Mouse (Mus musculus): ENCODE measurements around the gene Evi5. TPM values are rescaled to one million over a fixed set of nuclear protein-coding genes. Genes with fewer than 3 reads are reported as not detected.

Gene Evi5
- polyA plus RNA-seq, 1 experiment from 2014 or later: 78.1 TPM

DNA sequence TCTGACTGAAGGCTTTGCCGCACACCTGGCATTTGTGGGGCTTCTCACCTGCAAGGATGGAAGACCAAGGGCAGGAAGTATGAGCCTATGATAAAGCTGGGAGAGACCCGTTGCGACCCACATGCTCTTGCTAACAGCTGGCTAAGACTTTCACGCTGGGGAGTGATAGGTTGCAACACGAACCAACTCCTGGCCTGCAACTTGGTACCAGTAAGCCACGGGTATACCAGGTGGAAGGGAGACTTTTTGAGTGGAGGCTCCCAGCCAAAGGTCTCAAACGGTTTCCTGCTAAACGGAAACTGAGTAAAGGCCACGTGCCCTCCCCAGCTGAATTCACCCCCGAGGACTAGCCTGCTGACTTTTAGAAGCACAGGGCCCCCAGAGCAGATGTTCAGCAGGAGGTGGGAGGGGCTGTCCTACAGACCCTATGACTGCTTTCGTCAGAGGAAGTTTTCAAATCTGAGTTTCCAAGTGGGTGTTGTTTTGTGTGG is 157.0 kb downstream of the Evi5 start:
- no peaks in the 10 kb centered on the region for H3K36me3 ChIP-seq
- H3K27me3 ChIP-seq: peaks cover 97% of the 10 kb centered on the region
- 9% methylated on average over 11 of the region's 11 CpGs for WGBS

DNA sequence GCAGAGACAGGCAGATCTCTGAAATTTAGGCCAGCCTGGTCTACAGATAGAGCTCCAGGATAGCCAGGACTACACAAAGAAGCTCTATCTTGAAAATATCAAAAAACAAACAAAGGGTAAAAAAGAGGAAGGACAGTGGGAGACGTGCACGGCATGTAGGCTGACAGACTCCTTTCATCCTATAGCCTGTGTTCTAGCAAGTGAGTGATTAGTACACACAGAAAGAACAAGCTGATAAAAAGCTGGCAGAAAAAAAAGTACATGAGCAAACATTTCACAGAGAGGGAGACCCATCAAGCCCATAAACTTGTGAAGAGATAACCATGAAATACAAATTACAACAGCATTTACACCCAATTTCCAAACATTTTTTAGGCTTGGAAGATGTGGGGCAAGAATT is 163.2 kb downstream of the Evi5 start:
- no peak for ATAC-seq (replicated peaks; ENCODE audit: low FRiP score)
- Histone ChIP-seq H3K27me3 (peaks cover 78% of the 10 kb centered on the region), H3K27ac (no peak overlapping the region), H3K4me1 (no peaks in the 10 kb centered on the region), H3K9me3 (replicated peaks) (no peaks in the 10 kb centered on the region), H3K9ac (no peak overlapping the region), H3K4me3 (replicated peaks) (no peak overlapping the region), H3K4me2 (no peak overlapping the region), H3K36me3 (no peaks in the 10 kb centered on the region)
- 65% methylated on average over 2 of the region's 2 CpGs for WGBS

More for the DNA sequence above, 157.0 kb downstream of the Evi5 start:
- Histone ChIP-seq H3K4me2 (no peak overlapping the region), H3K27ac (no peak overlapping the region), H3K4me1 (peaks cover 17% of the 10 kb centered on the region), H3K9ac (no peak overlapping the region), H3K4me3 (replicated peaks) (no peak overlapping the region), H3K9me3 (replicated peaks) (no peaks in the 10 kb centered on the region)
- no peak for ATAC-seq (replicated peaks; ENCODE audit: low FRiP score)

- Histone ChIP-seq H3K4me3 (replicated peaks) (no peak overlapping the region), H3K4me1 (no peaks in the 10 kb centered on the region), H3K9ac (no peak overlapping the region), H3K27me3 (peaks cover 46% of the 10 kb centered on the region), H3K27ac (no peak overlapping the region), H3K9me3 (replicated peaks) (no peaks in the 10 kb centered on the region), H3K36me3 (no peaks in the 10 kb centered on the region), H3K4me2 (no peak overlapping the region)
- WGBS: 88% methylated on average over 8 of the region's 8 CpGs
- ATAC-seq (replicated peaks; ENCODE audit: low FRiP score): no peak
Measured at GRCm38 (mm10) chr5:107708124-107708797, 166.6 kb downstream of the Evi5 start.

DNA sequence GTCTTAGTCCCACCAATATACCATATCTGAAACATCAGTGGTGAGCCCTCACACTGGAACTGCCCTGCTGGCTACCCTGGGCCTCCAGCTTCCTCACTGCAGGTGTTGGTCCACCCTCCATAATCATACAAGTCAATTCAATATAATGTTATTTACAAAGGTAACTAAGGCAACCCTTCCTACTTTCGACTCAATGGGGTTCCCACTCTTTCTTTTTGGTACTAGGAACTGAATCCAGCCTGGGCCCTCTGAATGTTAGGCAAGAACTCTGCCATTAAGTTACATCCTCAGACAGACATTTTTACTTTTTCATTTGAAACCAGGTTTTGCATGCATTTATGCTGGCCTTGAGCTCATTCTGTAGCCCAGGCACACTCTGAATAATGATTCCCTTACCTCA is 168.6 kb downstream of the Evi5 start:
- no peaks in the 10 kb centered on the region for H3K4me1 ChIP-seq
- H3K4me2 ChIP-seq: no peak overlapping the region
- no peak overlapping the region for H3K27ac ChIP-seq
- H3K4me3 ChIP-seq (replicated peaks): no peak overlapping the region
- ATAC-seq (replicated peaks; ENCODE audit: low FRiP score): no peak
- no peaks in the 10 kb centered on the region for H3K36me3 ChIP-seq
- 89% methylated on average over 1 of the region's 1 CpGs for WGBS
- no peaks in the 10 kb centered on the region for H3K9me3 ChIP-seq (replicated peaks)
- no peak overlapping the region for H3K9ac ChIP-seq
- H3K27me3 ChIP-seq: peaks cover 32% of the 10 kb centered on the region

GRCm38 (mm10) chr5:107705756-107706155 is 169.2 kb downstream of the Evi5 start:
- Histone ChIP-seq H3K4me2 (no peak overlapping the region), H3K9ac (no peak overlapping the region), H3K4me1 (no peaks in the 10 kb centered on the region), H3K36me3 (no peaks in the 10 kb centered on the region), H3K9me3 (replicated peaks) (no peaks in the 10 kb centered on the region), H3K4me3 (replicated peaks) (no peak overlapping the region), H3K27me3 (peaks cover 29% of the 10 kb centered on the region), H3K27ac (no peak overlapping the region)
- ATAC-seq (replicated peaks; ENCODE audit: low FRiP score): no peak
- WGBS: 88% methylated on average over 4 of the region's 4 CpGs

DNA sequence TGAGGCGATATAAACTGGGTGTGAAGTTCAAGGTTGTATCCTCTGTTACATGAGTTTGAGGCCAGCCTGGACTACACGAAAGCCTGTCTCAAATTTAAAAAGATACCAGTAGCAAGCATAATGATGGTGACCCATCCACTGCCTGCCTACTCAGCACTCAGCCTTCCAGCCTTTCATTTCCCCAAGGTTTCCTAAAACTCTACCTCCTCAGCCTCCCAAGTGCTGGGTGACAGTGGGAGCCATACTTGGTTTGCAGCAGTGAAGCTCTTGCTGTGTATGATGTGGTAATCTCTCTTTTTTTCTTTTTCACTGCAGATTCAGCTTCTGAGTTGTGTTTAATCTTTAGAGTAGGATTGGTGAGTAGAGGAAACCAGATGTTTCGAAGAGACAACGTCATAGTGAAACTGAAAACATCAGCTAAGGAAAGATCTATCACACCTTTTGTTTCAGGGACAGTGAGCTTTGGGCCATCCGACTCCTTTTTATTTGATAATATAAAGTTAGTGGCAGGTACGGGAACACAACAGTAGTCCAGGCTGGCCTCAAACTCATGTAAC is 171.6 kb downstream of the Evi5 start:
- no peaks in the 10 kb centered on the region for H3K36me3 ChIP-seq
- no peak overlapping the region for H3K4me2 ChIP-seq
- H3K27ac ChIP-seq: no peak overlapping the region
- H3K9me3 ChIP-seq (replicated peaks): no peaks in the 10 kb centered on the region
- H3K4me3 ChIP-seq (replicated peaks): no peak overlapping the region
- 86% methylated on average over 6 of the region's 6 CpGs for WGBS
- no peak for ATAC-seq (replicated peaks; ENCODE audit: low FRiP score)
- no peak overlapping the region for H3K9ac ChIP-seq
- no peaks in the 10 kb centered on the region for H3K4me1 ChIP-seq
- peaks cover 10% of the 10 kb centered on the region for H3K27me3 ChIP-seq

DNA sequence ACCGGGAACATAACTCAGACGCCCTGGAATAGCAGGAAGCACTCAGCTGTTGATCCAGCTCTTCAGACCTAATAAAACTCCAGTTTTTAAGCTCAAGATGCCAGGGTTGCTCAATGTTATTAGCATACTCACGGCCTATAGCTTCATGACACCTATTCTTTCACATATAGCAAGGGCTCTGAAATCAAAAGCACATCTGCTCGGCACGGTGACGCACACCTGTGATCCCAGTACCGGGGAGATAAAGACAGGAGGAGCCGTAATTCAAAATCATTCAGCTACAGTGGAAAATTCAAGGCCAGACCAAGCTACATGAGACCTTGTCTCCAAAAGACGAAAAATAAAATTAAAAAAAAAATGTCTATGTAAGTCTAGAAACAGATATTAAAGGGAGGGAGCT is 173.2 kb downstream of the Evi5 start:
- no peak overlapping the region for H3K4me3 ChIP-seq (replicated peaks)
- H3K27ac ChIP-seq: no peak overlapping the region
- H3K9ac ChIP-seq: no peak overlapping the region
- no peaks in the 10 kb centered on the region for H3K9me3 ChIP-seq (replicated peaks)
- 83% methylated on average over 9 of the region's 9 CpGs for WGBS
- H3K36me3 ChIP-seq: no peaks in the 10 kb centered on the region
- no peak for ATAC-seq (replicated peaks; ENCODE audit: low FRiP score)
- no peaks in the 10 kb centered on the region for H3K27me3 ChIP-seq
- no peaks in the 10 kb centered on the region for H3K4me1 ChIP-seq
- H3K4me2 ChIP-seq: no peak overlapping the region

GRCm38 (mm10) chr5:107700873-107701272 is 174.0 kb downstream of the Evi5 start:
- H3K4me2 ChIP-seq: no peak overlapping the region
- no peaks in the 10 kb centered on the region for H3K27me3 ChIP-seq
- H3K36me3 ChIP-seq: no peaks in the 10 kb centered on the region
- no peak overlapping the region for H3K4me3 ChIP-seq (replicated peaks)
- no peaks in the 10 kb centered on the region for H3K9me3 ChIP-seq (replicated peaks)
- 84% methylated on average over 10 of the region's 10 CpGs for WGBS
- H3K9ac ChIP-seq: no peak overlapping the region
- H3K4me1 ChIP-seq: no peaks in the 10 kb centered on the region
- no peak for ATAC-seq (replicated peaks; ENCODE audit: low FRiP score)
- H3K27ac ChIP-seq: no peak overlapping the region

DNA sequence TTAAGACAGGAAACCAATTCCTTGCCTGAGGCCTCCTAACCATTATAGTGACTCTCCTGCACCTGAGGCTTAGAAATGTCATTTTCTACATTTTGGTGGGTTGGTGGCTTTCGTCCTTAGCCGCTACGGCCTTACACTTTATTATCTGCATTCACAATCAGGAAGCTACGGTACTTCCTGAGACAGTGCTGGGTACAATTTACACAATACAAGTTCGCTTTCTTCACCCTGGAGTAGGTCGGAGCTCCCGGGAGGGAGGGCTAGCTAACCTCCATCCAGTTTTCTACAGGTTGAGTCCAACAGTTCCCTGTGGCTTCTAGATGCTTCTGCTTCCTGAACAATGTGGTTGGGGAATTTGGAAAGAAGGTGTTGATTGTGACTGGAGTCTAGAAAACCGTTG is 176.0 kb downstream of the Evi5 start:
- Histone ChIP-seq H3K36me3 (no peaks in the 10 kb centered on the region), H3K4me3 (replicated peaks) (no peak overlapping the region), H3K27me3 (no peaks in the 10 kb centered on the region), H3K9me3 (replicated peaks) (no peaks in the 10 kb centered on the region), H3K4me1 (no peaks in the 10 kb centered on the region), H3K4me2 (no peak overlapping the region), H3K9ac (no peak overlapping the region), H3K27ac (no peak overlapping the region)
- ATAC-seq (replicated peaks; ENCODE audit: low FRiP score): no peak
- WGBS: 79% methylated on average over 8 of the region's 8 CpGs

- ATAC-seq (replicated peaks; ENCODE audit: low FRiP score): no peak
- peaks cover 8% of the 10 kb centered on the region; the same call in 1 of the 2 replicates for H3K27me3 ChIP-seq
Measured at GRCm38 (mm10) chr5:107695019-107695418, 179.9 kb downstream of the Evi5 start.

More at GRCm38 (mm10) chr5:107695019-107695418, 179.9 kb downstream of the Evi5 start:
- H3K4me2 ChIP-seq: no peak overlapping the region
- H3K4me3 ChIP-seq (replicated peaks): no peak overlapping the region
- H3K9ac ChIP-seq: no peak overlapping the region
- no peak overlapping the region for H3K27ac ChIP-seq
- no peaks in the 10 kb centered on the region for H3K36me3 ChIP-seq
- no peaks in the 10 kb centered on the region for H3K4me1 ChIP-seq
- no peaks in the 10 kb centered on the region for H3K9me3 ChIP-seq (replicated peaks)
- WGBS: 82% methylated on average over 3 of the region's 3 CpGs
